Mouse (Mus musculus) c-Kit-negative CD71-positive TER-119-positive erythroid progenitor cells, embryonic 14.5 days (primary cell): ENCODE measurements around the gene Dab1.

Source experiments
- DNase-seq: peaks from one replicate; pipeline ENCODE4 v3.0.0-alpha.2; 2013; ENCODE audit warnings: low read depth, low spot score

The Dab1 gene

DNA sequence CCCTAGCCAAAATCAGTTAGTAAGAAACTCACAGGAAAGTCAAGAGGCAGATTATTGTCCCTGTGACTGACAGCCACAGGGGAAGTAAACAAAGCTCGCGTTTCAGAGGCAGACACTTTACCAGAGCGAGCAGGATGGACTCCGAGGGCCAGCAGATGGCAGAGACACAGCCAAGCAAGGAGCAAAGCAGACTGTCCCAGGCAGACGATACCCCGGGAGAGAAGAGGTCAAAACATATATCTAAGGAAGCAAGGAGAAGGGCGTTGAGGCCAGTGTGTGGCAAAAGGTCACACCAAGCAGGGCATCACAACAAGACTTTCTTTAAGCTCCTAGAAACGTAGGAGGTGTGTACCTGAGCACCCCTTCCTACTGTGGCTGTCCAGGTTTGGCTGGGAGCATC lies 824.6 kb downstream of the Dab1 start:
- no peak for DNase-seq

- DNase-seq: no peak
Measured at GRCm38 (mm10) chr4:104444985-104445384, 825.8 kb downstream of the Dab1 start.

GRCm38 (mm10) chr4:104448199-104448598 lies 829.0 kb downstream of the Dab1 start:
- DNase-seq: no peak

- DNase-seq: no peak
Measured at GRCm38 (mm10) chr4:104450645-104451044, 831.5 kb downstream of the Dab1 start.

GRCm38 (mm10) chr4:104452587-104452986 lies 833.4 kb downstream of the Dab1 start:
- no peak for DNase-seq

- no peak for DNase-seq
Measured at GRCm38 (mm10) chr4:104455151-104455550, 836.0 kb downstream of the Dab1 start.

DNA sequence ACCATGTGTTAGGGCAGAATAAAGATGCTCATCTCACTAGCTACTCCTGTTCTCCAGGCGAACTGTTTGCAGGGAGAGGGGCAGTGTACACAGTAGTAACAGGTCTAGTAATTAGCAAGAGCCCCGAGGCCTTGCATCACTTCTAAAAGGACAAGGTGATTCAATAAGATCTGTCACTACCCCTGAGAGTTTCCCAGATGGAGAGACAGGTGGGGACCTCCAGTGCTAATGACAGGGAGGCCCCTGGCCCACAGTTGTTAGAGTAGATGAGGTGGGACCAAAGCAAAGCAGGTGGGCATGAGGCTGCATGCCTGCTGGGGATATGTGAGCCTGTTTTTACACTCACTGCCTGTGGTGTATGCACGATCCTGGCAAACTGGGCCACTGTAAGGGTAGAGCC lies 836.6 kb downstream of the Dab1 start:
- no peak for DNase-seq

GRCm38 (mm10) chr4:104456173-104456873 lies 837.2 kb downstream of the Dab1 start:
- no peak for DNase-seq

DNA sequence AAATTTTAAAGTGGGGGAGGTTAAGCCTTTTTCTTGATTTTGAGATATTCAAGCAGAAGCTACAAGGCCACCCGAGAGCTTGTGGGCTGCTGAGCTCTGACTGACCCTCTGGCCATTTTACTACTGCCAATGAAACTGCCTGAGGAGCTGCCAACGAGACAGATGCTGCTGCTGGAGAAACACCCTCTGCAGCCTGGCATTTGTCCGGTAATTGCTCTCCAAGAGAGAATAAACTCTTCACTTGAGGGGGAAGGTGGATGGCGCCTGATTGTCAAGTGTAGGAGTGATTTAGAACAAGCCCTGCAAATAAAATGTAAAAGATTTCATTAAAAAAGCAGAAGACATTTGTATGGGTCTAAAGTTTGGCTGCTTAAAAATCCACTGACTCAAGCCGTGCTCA lies 839.6 kb downstream of the Dab1 start:
- no peak for DNase-seq

DNA sequence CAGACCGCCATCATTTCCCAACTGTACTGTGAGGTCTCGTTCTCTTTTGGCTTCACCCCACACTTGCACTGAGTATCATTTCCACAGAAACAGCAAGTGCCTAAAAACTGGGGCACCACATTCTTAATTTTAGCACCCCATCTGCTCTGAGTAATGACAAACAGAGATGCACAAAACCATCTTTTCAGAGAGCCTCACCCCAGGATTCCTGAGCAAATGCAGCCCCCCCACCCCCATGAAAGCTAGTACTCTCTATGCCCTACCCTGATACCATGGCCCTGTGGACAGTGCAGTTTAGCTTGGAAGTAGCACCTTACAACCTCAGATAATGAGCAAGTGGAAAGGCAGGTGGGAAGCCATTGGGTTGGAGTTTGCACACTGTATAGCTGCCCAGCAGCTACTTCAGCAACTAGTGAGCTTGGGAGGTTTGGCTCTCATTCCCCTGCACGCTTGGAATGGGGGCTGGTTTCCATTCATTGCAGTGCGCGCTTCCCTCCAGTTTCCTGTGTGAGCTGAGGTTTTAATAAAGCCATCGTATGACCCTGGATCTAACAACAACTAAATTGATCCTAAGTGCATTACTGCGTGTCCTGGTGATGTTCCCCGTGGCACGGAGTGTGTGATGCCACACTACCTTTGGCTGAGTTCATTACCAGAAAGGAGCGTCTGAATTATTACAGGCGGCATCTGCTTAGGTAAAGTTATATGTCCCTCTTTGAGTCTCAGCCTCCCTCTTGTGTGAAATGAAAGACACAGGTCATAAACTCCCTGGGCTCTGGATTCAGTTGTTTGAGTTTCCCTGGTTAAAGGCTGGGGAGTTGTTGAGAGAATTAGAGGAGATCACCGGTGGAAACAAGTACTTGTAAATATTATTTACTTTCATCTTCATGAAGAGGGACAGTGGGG lies 842.2 kb downstream of the Dab1 start:
- no peak for DNase-seq

- no peak for DNase-seq
Measured at GRCm38 (mm10) chr4:104462932-104463780, 844.0 kb downstream of the Dab1 start.

GRCm38 (mm10) chr4:104463781-104464170 lies 844.6 kb downstream of the Dab1 start:
- no peak for DNase-seq

- DNase-seq: no peak
Measured at GRCm38 (mm10) chr4:104465594-104465993, 846.4 kb downstream of the Dab1 start.

DNA sequence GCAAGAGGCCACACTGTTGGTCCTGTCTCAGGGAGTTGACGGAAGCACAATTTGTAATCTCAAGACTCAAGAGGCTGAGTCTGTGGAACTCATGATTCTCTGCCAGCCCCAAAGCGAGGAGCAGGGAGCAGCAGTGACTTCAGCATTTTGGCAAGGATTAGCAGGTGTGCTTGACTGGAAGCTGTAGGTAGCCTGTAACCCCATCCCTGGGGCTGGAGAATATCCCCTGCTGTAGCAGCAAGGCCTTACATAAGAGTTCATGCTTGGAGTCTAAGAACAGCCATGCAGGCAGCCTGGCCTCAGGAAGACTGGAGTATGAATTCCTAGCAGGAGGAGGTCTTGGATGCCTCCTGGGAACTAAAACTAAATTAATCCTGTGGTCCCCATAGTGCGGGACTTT lies 849.5 kb downstream of the Dab1 start:
- no peak for DNase-seq

DNA sequence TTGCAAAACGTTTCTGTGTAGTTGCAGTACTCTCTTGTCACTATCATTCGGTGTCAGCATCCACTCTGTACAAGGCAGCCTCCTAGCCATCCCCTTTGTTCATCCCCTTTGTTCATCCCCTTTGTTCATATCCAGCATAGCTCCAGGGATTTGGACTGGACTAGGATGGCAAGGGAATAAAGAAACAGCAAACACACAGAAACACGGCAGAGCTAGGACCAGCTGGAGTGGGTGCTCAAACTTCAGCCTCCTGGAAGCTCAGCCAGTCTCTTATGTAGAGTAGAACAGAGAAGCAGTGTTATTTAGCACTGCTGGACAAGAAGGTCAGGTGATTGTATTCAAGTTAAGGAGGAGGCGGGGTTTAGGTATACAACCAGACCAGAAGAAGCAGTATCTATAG lies 853.8 kb downstream of the Dab1 start:
- DNase-seq: no peak

DNA sequence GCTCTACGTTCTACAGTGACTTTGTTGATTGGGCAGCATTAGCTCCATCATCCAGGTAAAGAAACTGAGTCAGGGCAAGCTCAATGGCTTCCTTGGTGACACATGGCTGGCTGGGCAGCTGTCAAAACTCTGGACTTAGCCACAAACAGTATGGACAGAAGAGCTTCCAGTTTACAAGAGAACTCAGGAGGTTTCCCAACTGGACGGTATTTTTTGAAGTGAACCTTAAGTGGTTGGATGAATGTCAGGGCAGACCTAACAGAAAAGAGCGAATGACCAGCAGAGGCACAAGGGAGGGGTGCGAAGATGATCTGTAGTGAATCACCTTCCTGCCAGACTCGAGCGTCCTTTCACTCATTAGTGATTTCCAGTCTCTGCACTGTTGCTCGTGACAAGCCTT lies 857.7 kb downstream of the Dab1 start:
- no peak for DNase-seq

- no peak for DNase-seq
Measured at GRCm38 (mm10) chr4:104483948-104484347, 864.8 kb downstream of the Dab1 start.

GRCm38 (mm10) chr4:104497221-104497620 lies 878.1 kb downstream of the Dab1 start:
- DNase-seq: no peak

GRCm38 (mm10) chr4:104500112-104500511 lies 881.0 kb downstream of the Dab1 start:
- no peak for DNase-seq

- no peak for DNase-seq
Measured at GRCm38 (mm10) chr4:104500646-104501045, 881.5 kb downstream of the Dab1 start.

DNA sequence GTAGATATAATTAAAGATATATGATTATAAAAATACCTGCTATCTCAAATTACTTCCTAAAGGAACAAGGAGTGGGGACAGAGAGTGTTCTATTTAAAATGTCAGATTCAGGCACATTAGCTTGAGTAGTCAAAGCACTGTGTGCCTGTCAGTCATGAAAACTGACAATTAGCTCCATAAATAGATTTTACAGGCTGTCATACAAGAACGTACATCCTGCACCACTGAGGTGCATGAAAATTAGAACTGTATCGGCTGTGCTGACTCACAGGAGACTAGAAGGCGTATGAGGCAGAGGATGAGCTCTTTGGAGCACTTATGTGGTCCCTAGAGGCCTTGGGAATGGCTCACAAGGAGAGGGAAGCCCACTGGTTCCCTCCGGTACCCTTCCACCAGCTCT lies 882.1 kb downstream of the Dab1 start:
- no peak for DNase-seq

- no peak for DNase-seq
Measured at GRCm38 (mm10) chr4:104504916-104505315, 885.8 kb downstream of the Dab1 start.
